Mouse (Mus musculus) megakaryocyte, embryonic 14.5 days (primary cell): ENCODE data around the gene B4galnt4.

Experiments
- FLI1 ChIP-seq: IDR thresholded peaks from 2 replicates; pipeline ENCODE4 v1.6.1; 2012; ENCODE audit warnings: low read length, inconsistent platforms, mixed read lengths
- GATA1 ChIP-seq: IDR thresholded peaks from 3 replicates; pipeline ENCODE4 v1.6.1; 2012; ENCODE audit warnings: mixed read lengths, low read length, inconsistent platforms, borderline replicate concordance

DNA sequence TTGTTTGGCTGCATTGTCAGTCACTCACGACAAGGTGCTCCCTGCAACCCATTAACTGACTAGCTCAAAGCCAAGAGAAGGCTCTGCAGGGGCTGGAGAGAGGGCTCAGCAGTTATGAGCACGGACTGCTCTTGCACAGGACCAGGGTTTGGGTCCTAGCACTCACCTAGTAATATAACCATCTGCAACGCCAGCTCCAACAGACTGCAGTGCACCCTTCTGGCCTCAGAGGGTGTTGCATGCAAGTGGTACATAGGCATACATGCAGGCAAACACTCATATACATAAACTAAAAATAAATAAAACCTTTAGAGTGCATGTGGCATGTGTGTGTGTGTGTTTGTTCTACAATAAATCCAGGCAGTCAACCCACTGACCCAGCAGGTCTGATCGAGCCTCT lies 5.1 kb upstream of the B4galnt4 start:
- TF ChIP-seq GATA1 = no peak
- no peak for TF ChIP-seq FLI1
